Mouse (Mus musculus): ENCODE measurements around the gene Slc12a8.

DNA sequence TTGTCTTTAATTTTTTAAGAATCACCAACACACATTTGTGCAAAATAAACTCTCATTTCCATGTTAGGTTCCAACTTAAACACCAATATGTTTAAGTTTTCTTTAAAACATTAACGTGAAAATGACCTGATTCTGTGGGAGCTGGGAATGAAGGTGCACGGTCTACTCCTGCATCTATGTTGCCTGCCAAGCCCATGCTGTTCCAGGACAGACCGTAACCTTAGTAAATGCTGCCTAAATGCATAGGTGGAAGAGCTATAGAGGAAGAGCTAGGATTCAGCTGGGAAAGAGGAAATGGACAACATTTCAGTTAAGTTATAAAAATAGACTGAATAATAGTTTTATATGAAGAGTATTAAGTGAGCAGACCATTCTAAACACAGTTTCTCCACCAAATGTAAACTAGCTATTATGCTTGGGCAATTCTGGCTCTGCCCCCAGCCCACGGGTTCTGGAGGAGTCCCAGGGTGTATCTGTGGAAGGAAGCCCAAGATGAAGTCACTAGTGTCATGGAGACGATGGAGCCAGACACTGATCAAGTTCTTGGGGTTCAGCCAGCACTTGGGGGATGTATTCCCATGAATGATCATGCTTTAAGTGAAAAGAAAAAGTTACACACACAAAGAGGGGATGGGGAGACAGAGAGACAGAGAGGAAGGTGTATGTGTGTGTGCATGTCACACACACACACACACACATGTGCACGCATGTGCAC, 95.1 kb downstream of the Slc12a8 start:
- no peak for TF ChIP-seq CTCF (IDR thresholded peaks at IDR 0.05; ENCODE audit: low read depth, low read length)
- no peak for TF ChIP-seq GATA1 (IDR thresholded peaks at IDR 0.05; ENCODE audit: borderline replicate concordance, low read length)
- TF ChIP-seq TAL1 (conservative IDR thresholded peaks at IDR 0.05; ENCODE audit: low read depth, low read length), result no peak
